Mouse (Mus musculus): ENCODE measurements around the gene Ccer2. TPM values are rescaled to one million over a fixed set of nuclear protein-coding genes. Genes with fewer than 3 reads are reported as not detected.

Gene Ccer2
- polyA plus RNA-seq, 1 experiment, result not detected

DNA sequence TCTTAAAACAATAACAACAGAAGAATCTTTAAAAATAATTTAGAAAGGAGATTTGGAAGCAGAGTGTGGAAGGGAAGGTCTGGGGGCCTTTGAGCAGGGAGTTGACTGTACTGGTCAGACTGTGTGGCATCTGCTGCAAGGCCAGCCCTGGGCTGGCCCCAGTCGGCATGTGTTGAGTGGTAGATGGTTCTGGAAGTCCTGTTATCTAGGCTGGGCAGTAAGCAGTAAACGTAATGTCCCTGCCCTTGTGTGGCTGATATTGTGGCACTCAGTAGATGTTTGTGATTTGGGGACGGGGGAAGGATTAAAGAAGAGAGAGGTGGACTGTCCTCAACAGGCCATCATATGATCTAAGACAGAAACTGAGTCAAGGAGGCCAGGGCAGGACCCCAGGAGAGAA lies 14.3 kb downstream of the Ccer2 start:
- TF ChIP-seq POLR2A (IDR thresholded peaks at IDR 0.05; ENCODE audit: borderline replicate concordance, low read depth, low read length), result no peak
- no peak for TF ChIP-seq CTCF (IDR thresholded peaks at IDR 0.05; ENCODE audit: low read depth, low read length)
- peaks cover 6% of the 10 kb centered on the region for H3K4me1 ChIP-seq (ENCODE audit: control insufficient read depth, insufficient read depth, low read length)
- no peak overlapping the region for H3K4me3 ChIP-seq (ENCODE audit: insufficient read depth, low read length)
- H3K27ac ChIP-seq (ENCODE audit: insufficient read depth, low read depth, low read length), result no peak overlapping the region

DNA sequence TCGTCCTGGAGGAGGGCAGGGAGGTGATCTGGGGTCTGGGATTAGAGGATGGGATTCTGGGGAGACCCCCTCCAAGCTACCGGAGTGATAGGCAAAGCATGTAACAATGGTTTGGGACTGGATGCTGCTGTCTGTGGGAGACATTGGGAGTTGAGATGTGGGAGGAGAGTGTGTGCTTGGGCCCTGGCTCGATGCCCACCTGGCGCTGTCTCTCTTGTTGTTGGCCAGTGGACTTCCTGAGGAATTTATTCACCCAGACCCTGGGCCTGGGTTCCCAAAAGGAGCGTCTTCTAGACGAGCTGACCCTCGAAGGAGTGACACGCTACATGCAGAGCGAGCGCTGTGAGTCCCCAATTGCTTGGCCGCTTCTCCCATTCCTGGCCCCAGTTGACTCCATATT lies 15.9 kb downstream of the Ccer2 start:
- TF ChIP-seq POLR2A (IDR thresholded peaks at IDR 0.05; ENCODE audit: borderline replicate concordance, low read depth, low read length) (no peak), CTCF (IDR thresholded peaks at IDR 0.05; ENCODE audit: low read depth, low read length) (no peak)
- peaks cover 6% of the 10 kb centered on the region for H3K4me1 ChIP-seq (ENCODE audit: control insufficient read depth, insufficient read depth, low read length)
- no peak overlapping the region for H3K4me3 ChIP-seq (ENCODE audit: insufficient read depth, low read length)
- no peak overlapping the region for H3K27ac ChIP-seq (ENCODE audit: insufficient read depth, low read depth, low read length)

DNA sequence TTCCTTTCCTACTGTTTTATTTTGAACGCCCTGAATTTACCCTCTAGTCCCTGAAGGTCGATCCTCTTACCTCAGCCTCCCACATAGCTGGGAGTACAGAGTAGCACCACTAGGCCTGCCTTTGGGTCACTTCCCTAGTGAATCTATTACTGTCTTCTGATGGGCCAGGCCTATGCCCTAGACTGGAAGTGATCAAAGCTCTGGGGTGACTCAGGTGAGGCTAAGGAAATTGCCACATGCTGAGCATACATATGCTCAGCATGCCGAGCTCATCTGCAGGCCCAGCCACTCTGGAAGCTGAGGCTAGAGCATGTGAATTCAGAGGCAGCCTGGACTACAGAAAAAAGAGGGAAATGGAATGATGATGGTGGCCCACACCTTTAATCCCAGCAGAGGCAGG lies 17.2 kb downstream of the Ccer2 start:
- Histone ChIP-seq H3K4me3 (ENCODE audit: insufficient read depth, low read length) (no peak overlapping the region), H3K27ac (ENCODE audit: insufficient read depth, low read depth, low read length) (no peak overlapping the region), H3K4me1 (ENCODE audit: control insufficient read depth, insufficient read depth, low read length) (no peaks in the 10 kb centered on the region)
- TF ChIP-seq POLR2A (IDR thresholded peaks at IDR 0.05; ENCODE audit: borderline replicate concordance, low read depth, low read length), result no peak
- TF ChIP-seq CTCF (IDR thresholded peaks at IDR 0.05; ENCODE audit: low read depth, low read length), result no peak

DNA sequence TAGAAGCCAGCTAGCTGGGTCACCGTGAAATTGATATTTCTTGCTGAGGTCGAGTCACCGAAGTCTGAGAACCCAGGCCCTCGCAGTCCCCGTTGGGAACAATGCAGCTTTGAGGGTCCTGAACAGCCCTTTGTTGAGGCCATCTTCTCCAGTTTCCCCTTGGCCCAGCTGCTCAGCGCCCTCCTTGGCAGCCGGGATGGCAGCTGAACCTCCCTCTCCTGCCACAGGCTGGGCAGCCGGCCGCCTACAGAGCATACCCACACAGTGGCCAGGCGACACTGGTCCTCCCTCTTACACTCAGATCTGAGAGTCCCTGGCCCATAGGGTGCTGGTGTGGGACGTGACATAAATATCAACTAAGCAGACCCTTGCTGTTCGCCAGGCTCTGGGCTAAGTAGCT lies 18.2 kb downstream of the Ccer2 start:
- no peak overlapping the region for H3K4me3 ChIP-seq (ENCODE audit: insufficient read depth, low read length)
- no peak overlapping the region for H3K27ac ChIP-seq (ENCODE audit: insufficient read depth, low read depth, low read length)
- H3K4me1 ChIP-seq (ENCODE audit: control insufficient read depth, insufficient read depth, low read length), result no peaks in the 10 kb centered on the region
- TF ChIP-seq POLR2A (IDR thresholded peaks at IDR 0.05; ENCODE audit: borderline replicate concordance, low read depth, low read length) (no peak), CTCF (IDR thresholded peaks at IDR 0.05; ENCODE audit: low read depth, low read length) (no peak)

GRCm38 (mm10) chr7:28775129-28775528 lies 19.2 kb downstream of the Ccer2 start:
- TF ChIP-seq CTCF (IDR thresholded peaks at IDR 0.05; ENCODE audit: low read depth, low read length) (no peak), POLR2A (IDR thresholded peaks at IDR 0.05; ENCODE audit: borderline replicate concordance, low read depth, low read length) (no peak)
- no peak overlapping the region for H3K27ac ChIP-seq (ENCODE audit: insufficient read depth, low read depth, low read length)
- H3K4me1 ChIP-seq (ENCODE audit: control insufficient read depth, insufficient read depth, low read length), result no peaks in the 10 kb centered on the region; the same call in 1 of the 2 replicates
- H3K4me3 ChIP-seq (ENCODE audit: insufficient read depth, low read length), result no peak overlapping the region

- peaks cover 19% of the 10 kb centered on the region for H3K4me1 ChIP-seq (ENCODE audit: control insufficient read depth, insufficient read depth, low read length)
- no peak overlapping the region for H3K4me3 ChIP-seq (ENCODE audit: insufficient read depth, low read length)
- H3K27ac ChIP-seq (ENCODE audit: insufficient read depth, low read depth, low read length), result no peak overlapping the region
- TF ChIP-seq CTCF (IDR thresholded peaks at IDR 0.05; ENCODE audit: low read depth, low read length) (no peak), POLR2A (IDR thresholded peaks at IDR 0.05; ENCODE audit: borderline replicate concordance, low read depth, low read length) (no peak)
Observed at GRCm38 (mm10) chr7:28778825-28779224, 22.9 kb downstream of the Ccer2 start.

- H3K4me1 ChIP-seq (ENCODE audit: control insufficient read depth, insufficient read depth, low read length), result peaks cover 19% of the 10 kb centered on the region
- peak overlapping the region; percentile 89 for H3K27ac ChIP-seq (ENCODE audit: insufficient read depth, low read depth, low read length)
- H3K4me3 ChIP-seq (ENCODE audit: insufficient read depth, low read length), result 0 out of 2 replicates have a peak overlapping the region, but pooled peaks have one; percentile 7
- peak; percentile 60 for TF ChIP-seq CTCF (IDR thresholded peaks at IDR 0.05; ENCODE audit: low read depth, low read length)
- TF ChIP-seq POLR2A (IDR thresholded peaks at IDR 0.05; ENCODE audit: borderline replicate concordance, low read depth, low read length), result no peak
Observed at GRCm38 (mm10) chr7:28780067-28780658, 24.2 kb downstream of the Ccer2 start.

DNA sequence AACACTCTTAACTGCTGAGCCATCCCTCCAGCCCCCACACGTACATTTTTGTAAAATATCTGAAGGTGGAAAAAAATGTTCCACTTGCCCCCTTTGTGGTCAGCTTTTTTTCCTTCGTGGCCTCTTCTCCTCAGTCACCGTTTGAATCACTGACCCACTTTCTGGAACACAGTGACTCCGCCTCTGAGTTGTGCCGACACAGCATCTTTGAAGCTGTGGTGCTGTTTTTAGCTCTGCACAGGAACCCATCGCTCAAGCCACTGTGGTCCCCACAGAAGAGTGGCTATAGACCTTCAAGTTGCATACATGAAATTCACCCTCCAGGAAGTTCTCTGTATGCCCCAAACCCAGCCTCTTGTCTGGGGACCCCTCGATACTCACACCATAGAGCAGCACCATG lies 24.9 kb downstream of the Ccer2 start:
- no peak for TF ChIP-seq POLR2A (IDR thresholded peaks at IDR 0.05; ENCODE audit: borderline replicate concordance, low read depth, low read length)
- no peak for TF ChIP-seq CTCF (IDR thresholded peaks at IDR 0.05; ENCODE audit: low read depth, low read length)
- peaks cover 19% of the 10 kb centered on the region for H3K4me1 ChIP-seq (ENCODE audit: control insufficient read depth, insufficient read depth, low read length)
- H3K4me3 ChIP-seq (ENCODE audit: insufficient read depth, low read length), result 0 out of 2 replicates have a peak overlapping the region, but pooled peaks have one; percentile 7
- peak overlapping the region; percentile 89 for H3K27ac ChIP-seq (ENCODE audit: insufficient read depth, low read depth, low read length)

- H3K4me1 ChIP-seq (ENCODE audit: control insufficient read depth, insufficient read depth, low read length), result peaks cover 19% of the 10 kb centered on the region
- peak overlapping the region; percentile 89 for H3K27ac ChIP-seq (ENCODE audit: insufficient read depth, low read depth, low read length)
- no peak overlapping the region for H3K4me3 ChIP-seq (ENCODE audit: insufficient read depth, low read length)
- TF ChIP-seq CTCF (IDR thresholded peaks at IDR 0.05; ENCODE audit: low read depth, low read length) (no peak), POLR2A (IDR thresholded peaks at IDR 0.05; ENCODE audit: borderline replicate concordance, low read depth, low read length) (no peak)
Observed at GRCm38 (mm10) chr7:28781261-28781663, 25.3 kb downstream of the Ccer2 start.

DNA sequence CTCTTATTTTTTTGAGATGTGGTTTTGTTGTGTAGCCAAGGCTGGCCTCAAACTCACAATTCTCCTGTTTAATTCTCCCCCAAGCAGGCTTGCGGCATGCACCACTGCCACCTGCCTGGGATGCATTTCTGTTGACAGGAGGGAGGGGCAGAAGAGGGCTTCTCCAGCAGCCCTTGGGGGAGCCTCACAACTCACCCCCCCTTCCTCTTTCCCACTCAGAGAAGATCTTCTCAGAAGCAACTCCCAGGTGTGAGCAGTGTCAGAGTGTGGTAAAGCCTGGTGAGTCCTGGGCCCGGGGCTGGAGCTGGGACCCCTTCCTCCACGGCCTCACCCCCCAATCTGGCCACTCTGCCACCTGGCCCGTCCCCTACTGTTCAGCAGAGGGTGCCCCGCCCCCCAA lies 29.2 kb downstream of the Ccer2 start:
- Histone ChIP-seq H3K4me1 (ENCODE audit: control insufficient read depth, insufficient read depth, low read length) (peaks cover 29% of the 10 kb centered on the region), H3K27ac (ENCODE audit: insufficient read depth, low read depth, low read length) (no peak overlapping the region), H3K4me3 (ENCODE audit: insufficient read depth, low read length) (no peak overlapping the region)
- TF ChIP-seq POLR2A (IDR thresholded peaks at IDR 0.05; ENCODE audit: borderline replicate concordance, low read depth, low read length) (no peak), CTCF (IDR thresholded peaks at IDR 0.05; ENCODE audit: low read depth, low read length) (no peak)
